In genomic region chr19:42144541-42145167, GRCm38 (mm10) we compare ENCODE assay signal across 9 mouse cellular contexts. TPM values are rescaled to one million over a fixed set of nuclear protein-coding genes. Genes with fewer than 3 reads are reported as not detected.
DNase-seq lines count a peak whose midpoint lies in the region; ATAC-seq and TF ChIP-seq lines count a peak whose summit lies in the region.
"Had no signal": no experiment of that assay in that cellular context is flagged by ENCODE, and none has a peak within 500 bp of the region (broad histone marks: within the 10 kb centered on the region; RNA-seq: fewer than 3 reads in every experiment).

No protein-coding gene starts in this region.

- intact Hi-C loops in heart, adult 2 months (cut with DNase I) = loop anchor here (1.0 to 10.0 kb wide), 5 partner anchors 14 to 210 kb away; partner anchors contain the start of genes Exosc1, Mms19, Pi4k2a and Ubtd1

- no peak for ATAC-seq in megakaryocyte-erythroid progenitor cell, adult 5-6 weeks (replicated peaks; ENCODE audit: low FRiP score, low TSS enrichment, poor library complexity, severe bottlenecking)

- no peak overlapping the region for H3K4me3 ChIP-seq in E14TG2a.4 (replicated peaks; ENCODE audit: low read length)
- H3K4me3 ChIP-seq in heart, adult 2 months = no peak overlapping the region
- H3K4me3 ChIP-seq: neural tube, embryonic 12.5 days had no signal

- H3K9ac ChIP-seq in heart, adult 2 months (ENCODE audit: low read depth, low read length) = no peak overlapping the region
- H3K9ac ChIP-seq: neural tube, embryonic 12.5 days had no signal

- peak; percentile 98 for DNase-seq in NIH3T3 (ENCODE audit: low read depth)
- DNase-seq in cerebellum, postnatal 25 days = peak; percentile 81 to 92
- peak; percentile 83 to 86 for DNase-seq in heart, adult 2 months
- DNase-seq in layer of hippocampus, postnatal 10 days (ENCODE audit: low spot score in 2 of 2) = peak; percentile 88 to 91
- DNase-seq in lung, postnatal 36 days = peak; percentile 96
- DNase-seq in spleen, postnatal 14 days (ENCODE audit: low spot score in 2 of 2) = peak; percentile 50 to 73

- TF ChIP-seq CTCF in E14TG2a.4 (conservative IDR thresholded peaks at IDR 0.05; ENCODE audit: low read length) = peak; percentile 72
- peak; percentile 85 for TF ChIP-seq CTCF in heart, adult 2 months (IDR thresholded peaks at IDR 0.05)

- TF ChIP-seq POLR2A in heart, adult 2 months (IDR thresholded peaks at IDR 0.05; ENCODE audit: insufficient read depth, low read depth, low read length) = no peak

- TF ChIP-seq EP300 in heart, adult 2 months (IDR thresholded peaks at IDR 0.05; ENCODE audit: insufficient read depth, low read depth, low read length) = no peak

- peak overlapping the region; percentile 20 for H3K27ac ChIP-seq in heart, adult 2 months
- H3K27ac ChIP-seq: neural tube, embryonic 12.5 days had no signal

- no peaks in the 10 kb centered on the region for H3K79me2 ChIP-seq in heart, adult 2 months (replicated peaks; ENCODE audit: control insufficient read depth, insufficient read depth, low read length)

- peaks cover 6% of the 10 kb centered on the region; the same call in 1 of the 2 replicates for H3K36me3 ChIP-seq in E14TG2a.4 (ENCODE audit: insufficient read depth, low read length)
- H3K36me3 ChIP-seq in heart, adult 2 months (ENCODE audit: control insufficient read depth, insufficient read depth, low read length) = no peaks in the 10 kb centered on the region
- H3K36me3 ChIP-seq: neural tube, embryonic 12.5 days had no signal

- peaks cover 36% of the 10 kb centered on the region for H3K27me3 ChIP-seq in E14TG2a.4 (ENCODE audit: insufficient read depth, low read length)
- H3K27me3 ChIP-seq in heart, adult 2 months (ENCODE audit: control insufficient read depth, insufficient read depth, low read length) = no peaks in the 10 kb centered on the region

- WGBS in heart, adult 2 months = 22% methylated on average over 8 of the region's 8 CpGs

- peaks cover 73% of the 10 kb centered on the region for H3K4me1 ChIP-seq in E14TG2a.4 (replicated peaks; ENCODE audit: low read depth, low read length)
- peaks cover 11% of the 10 kb centered on the region for H3K4me1 ChIP-seq in heart, adult 2 months (ENCODE audit: control insufficient read depth, insufficient read depth, low read length)

- no peaks in the 10 kb centered on the region for H3K9me3 ChIP-seq in E14TG2a.4 (ENCODE audit: low read length)
- H3K9me3 ChIP-seq: neural tube, embryonic 12.5 days had no signal

RNA-seq across cellular contexts. Expression of gene Marveld1, which starts 2.5 kb away (rescaled TPM):
- 10 to 100 TPM; 21.1 to 21.9 TPM for total RNA-seq in heart, adult 2 months (2021)
- polyA plus RNA-seq in heart, adult 2 months (2012; rRNA removed) = 55.0 and 61.4 TPM in 2 replicates
- 10 to 100 TPM in 1 of 2 experiments, 1 to 10 TPM in 1; 9.9 to 12.9 TPM for total RNA-seq in layer of hippocampus, postnatal 10 days (2021)
- 3.3 and 6.1 TPM in 2 replicates for total RNA-seq in megakaryocyte-erythroid progenitor cell, adult 5-6 weeks (2014; fragmentation: Nextera tagmentation)
- 4.5 and 5.8 TPM in 2 replicates for total RNA-seq in megakaryocyte-erythroid progenitor cell, adult 5-6 weeks (2017)

RNA-seq across cellular contexts. Expression of gene Avpi1, which starts 15.8 kb away (rescaled TPM):
- 10 to 100 TPM; 10.0 to 14.4 TPM for total RNA-seq in heart, adult 2 months (2021)
- 9.9 and 13.1 TPM in 2 replicates for polyA plus RNA-seq in heart, adult 2 months (2012; rRNA removed)
- 10 to 100 TPM; 15.8 to 18.0 TPM for total RNA-seq in layer of hippocampus, postnatal 10 days (2021)
- 2.2 and 6.1 TPM in 2 replicates for total RNA-seq in megakaryocyte-erythroid progenitor cell, adult 5-6 weeks (2014; fragmentation: Nextera tagmentation)
- total RNA-seq in megakaryocyte-erythroid progenitor cell, adult 5-6 weeks (2017) = 4.6 TPM in 1 of 2 replicates, not detected in the other

RNA-seq across cellular contexts. Expression of gene Zfyve27, which starts 19.1 kb away (rescaled TPM):
- 10 to 100 TPM; 20.2 to 20.3 TPM for total RNA-seq in heart, adult 2 months (2021)
- 27.6 and 33.6 TPM in 2 replicates for polyA plus RNA-seq in heart, adult 2 months (2012; rRNA removed)
- 100 to 1,000 TPM in 1 of 2 experiments, 10 to 100 TPM in 1; 86.9 to 124 TPM for total RNA-seq in layer of hippocampus, postnatal 10 days (2021)
- 19.4 and 30.4 TPM in 2 replicates for total RNA-seq in megakaryocyte-erythroid progenitor cell, adult 5-6 weeks (2014; fragmentation: Nextera tagmentation)
- total RNA-seq in megakaryocyte-erythroid progenitor cell, adult 5-6 weeks (2017) = 10.7 and 13.4 TPM in 2 replicates

RNA-seq across cellular contexts. Expression of gene Pi4k2a, which starts 54.4 kb away (rescaled TPM):
- 10 to 100 TPM; 18.2 to 21.3 TPM for total RNA-seq in heart, adult 2 months (2021)
- polyA plus RNA-seq in heart, adult 2 months (2012; rRNA removed) = 15.1 and 21.4 TPM in 2 replicates
- total RNA-seq in layer of hippocampus, postnatal 10 days (2021) = 10 to 100 TPM; 47.4 to 48.7 TPM
- total RNA-seq in megakaryocyte-erythroid progenitor cell, adult 5-6 weeks (2014; fragmentation: Nextera tagmentation) = 8.9 and 13.5 TPM in 2 replicates
- 4.6 and 5.2 TPM in 2 replicates for total RNA-seq in megakaryocyte-erythroid progenitor cell, adult 5-6 weeks (2017)

RNA-seq across cellular contexts. Expression of gene Sfrp5, which starts 57.4 kb away (rescaled TPM):
- 1 to 10 TPM; 4.7 to 5.9 TPM for total RNA-seq in heart, adult 2 months (2021)
- 11.6 and 19.0 TPM in 2 replicates for polyA plus RNA-seq in heart, adult 2 months (2012; rRNA removed)
- total RNA-seq in layer of hippocampus, postnatal 10 days (2021) = under 1 TPM in 1 of 2 experiments, not detected in 1; 0.18 TPM
- not detected in 2 replicates for total RNA-seq in megakaryocyte-erythroid progenitor cell, adult 5-6 weeks (2014; fragmentation: Nextera tagmentation)
- not detected in 2 replicates for total RNA-seq in megakaryocyte-erythroid progenitor cell, adult 5-6 weeks (2017)
